Mouse (Mus musculus) liver, postnatal 0 days (tissue): ENCODE results near the gene Olfr105-ps.

ENCODE experiments used
- CTCF ChIP-seq: sonication (generic); IDR thresholded peaks from 2 replicates; pipeline ENCODE4 v1.5.1; 2016; ENCODE audit warnings: antibody characterized with exemption, low read depth
- EP300 ChIP-seq: IDR thresholded peaks from 2 replicates; pipeline ENCODE4 v1.6.1; 2016; ENCODE audit warnings: antibody characterized with exemption, low read depth, mild to moderate bottlenecking

DNA sequence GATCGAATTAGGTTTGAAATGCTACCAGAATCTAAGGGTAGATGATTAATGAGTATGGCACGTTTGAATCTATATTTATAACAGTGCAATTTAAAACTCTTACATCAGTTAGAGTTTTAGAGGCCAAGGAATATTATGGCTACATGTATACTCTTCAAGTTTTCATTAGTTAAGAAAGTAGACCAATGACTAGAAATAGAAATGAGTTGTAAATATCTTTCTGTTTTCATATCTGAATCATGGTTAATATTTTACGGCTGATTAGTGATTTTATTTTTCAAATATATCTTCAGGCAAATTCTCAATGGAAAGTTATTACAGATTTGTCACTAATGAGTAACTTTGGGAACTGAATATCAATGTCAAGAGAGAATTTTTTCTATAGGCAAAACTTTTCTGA is 20.1 kb downstream of the Olfr105-ps start, which contains the start of gene Olfr107:
- no peak for TF ChIP-seq CTCF
- TF ChIP-seq EP300 = no peak
